Mouse (Mus musculus) stomach, embryonic 14.5 days (tissue): ENCODE measurements at regions not wholly inside any gene's neighbourhood (a gene's known extent, or its start where the extent isn't known, plus 50 kb on each side); places are given as distances from the start of the nearest gene placed in this dataset.

Source experiments
- ATAC-seq: fragments of 200-750 bp; cut with Nextera tagmentation; 2 replicates; pipeline ENCODE4 v1.8.0; 2017; ENCODE audit warnings: low read depth, moderate TSS enrichment; ENCODE audit not compliant: insufficient number of reproducible peaks, insufficient read depth, low FRiP score
- H3K27ac ChIP-seq: fragments of 300-500 bp; sonication (generic); 2 replicates; pipeline ENCODE4 v1.5.1; 2014; ENCODE audit warnings: mild to moderate bottlenecking, low read length, moderate library complexity, mixed read lengths
- H3K27me3 ChIP-seq: fragments of 300-500 bp; sonication (generic); 2 replicates; pipeline ENCODE4 v1.6.1; 2014; ENCODE audit warnings: low read length, control low read depth, mixed read lengths; ENCODE audit not compliant: control insufficient read depth, insufficient read depth
- H3K36me3 ChIP-seq: fragments of 300-500 bp; sonication (generic); 2 replicates; pipeline ENCODE4 v1.6.1; 2014; ENCODE audit warnings: mild to moderate bottlenecking, control low read depth, low read length, moderate library complexity, mixed read lengths; ENCODE audit not compliant: control insufficient read depth, insufficient read depth
- H3K4me1 ChIP-seq: fragments of 300-500 bp; sonication (generic); 2 replicates; pipeline ENCODE4 v1.6.1; 2014; ENCODE audit warnings: low read length, control low read depth, mixed read lengths; ENCODE audit not compliant: control insufficient read depth, insufficient read depth
- H3K4me2 ChIP-seq: fragments of 300-500 bp; sonication (generic); replicated peaks from 2 replicates; pipeline ENCODE4 v1.6.1; 2014; ENCODE audit warnings: low read depth, low read length, control low read depth
- H3K4me3 ChIP-seq: fragments of 300-500 bp; sonication (generic); 2 replicates; pipeline ENCODE4 v1.5.1; 2014; ENCODE audit warnings: low read depth, low read length, control low read depth
- H3K9ac ChIP-seq: fragments of 300-500 bp; sonication (generic); replicated peaks from 2 replicates; pipeline ENCODE4 v1.6.1; 2014; ENCODE audit warnings: low read depth, mild to moderate bottlenecking, control low read depth, low read length, moderate library complexity, mixed read lengths
- H3K9me3 ChIP-seq: fragments of 300-500 bp; sonication (generic); 2 replicates; pipeline ENCODE4 v1.6.1; 2016; ENCODE audit warnings: low read depth, low read length, control low read depth; ENCODE audit not compliant: control insufficient read depth
- WGBS: fragments of 180-500 bp; shearing (Covaris S2); extraction: QIAGEN DNeasy Blood & Tissue Kit; methylation state at CpG from one replicate; pipeline ENCODE4 v1.1.7; 2014; 5-methylcytosine and 5-hydroxymethylcytosine counted together

DNA sequence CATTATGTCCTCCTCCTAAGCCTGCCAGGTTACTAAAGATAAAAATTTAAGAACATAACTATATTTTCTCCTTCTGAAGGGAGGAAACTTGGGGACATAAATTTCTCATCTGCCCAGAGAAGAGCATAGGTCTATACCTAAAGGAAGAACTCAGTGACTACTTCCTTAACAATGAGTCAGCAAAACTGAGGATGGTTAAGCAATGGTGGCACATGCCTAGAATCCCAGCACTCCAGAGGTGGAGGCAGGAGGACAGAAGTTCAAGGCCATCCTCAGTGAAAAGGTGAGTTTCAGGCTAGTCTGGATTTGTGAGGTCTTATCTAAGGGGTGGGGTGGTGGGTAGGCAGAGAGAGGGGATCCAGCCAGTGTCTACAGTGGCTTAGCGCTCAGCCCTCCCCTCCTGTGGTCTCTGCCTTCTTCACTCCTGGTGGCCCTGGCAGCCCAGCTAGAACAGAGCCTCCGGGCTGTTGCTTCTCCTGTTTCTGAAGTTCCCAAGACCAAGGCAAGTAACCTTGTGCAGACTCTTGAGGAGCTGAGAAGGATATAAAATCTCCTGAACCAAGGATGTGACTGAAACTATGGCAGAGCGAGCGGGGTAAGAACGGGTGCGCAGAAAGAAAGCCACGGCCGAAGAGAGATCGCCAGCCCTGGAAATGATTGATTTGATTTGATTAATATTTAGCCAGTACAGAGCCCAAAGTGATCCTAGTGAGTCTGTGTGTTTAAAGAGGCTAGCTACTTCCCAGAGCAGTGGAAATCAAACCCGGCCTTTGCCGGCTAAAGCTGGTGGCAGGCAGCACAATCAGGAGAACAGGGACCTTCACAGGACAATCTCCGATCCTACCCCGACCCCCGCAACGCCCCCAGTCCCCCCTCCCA is 164.6 kb upstream of the Sox2 start:
- Histone ChIP-seq H3K9me3 (no peaks in the 10 kb centered on the region), H3K27ac (no peak overlapping the region), H3K4me2 (0 out of 2 replicates have a peak overlapping the region, but pooled peaks have one; percentile 7), H3K9ac (no peak overlapping the region), H3K36me3 (no peaks in the 10 kb centered on the region), H3K27me3 (no peaks in the 10 kb centered on the region), H3K4me1 (no peaks in the 10 kb centered on the region), H3K4me3 (no peak overlapping the region)
- 33% methylated on average over 15 of the region's 15 CpGs for WGBS
- ATAC-seq = 0 out of 2 replicates have a peak, but pooled peaks have one; percentile 23

DNA sequence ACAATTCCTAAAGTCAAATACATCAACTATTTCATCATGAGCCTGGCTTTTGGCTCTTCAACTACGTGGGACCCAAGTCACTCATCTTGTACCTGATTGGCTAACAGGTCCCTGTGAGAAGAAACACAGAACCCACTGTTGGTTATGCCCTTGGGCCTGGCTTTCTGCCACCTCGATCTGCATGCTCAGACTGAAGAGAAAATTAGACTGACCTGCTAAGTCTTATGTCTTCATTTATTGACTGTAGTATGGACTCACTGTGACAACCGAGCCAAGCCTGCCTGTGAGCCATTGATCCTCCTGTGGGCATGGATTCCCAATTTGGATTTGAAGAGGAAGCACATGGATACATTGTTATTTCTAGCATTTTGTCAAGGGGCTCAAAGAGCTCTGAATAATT is 166.3 kb upstream of the Sox2 start:
- Histone ChIP-seq H3K36me3 (no peaks in the 10 kb centered on the region), H3K4me2 (no peak overlapping the region), H3K4me3 (no peak overlapping the region), H3K4me1 (no peaks in the 10 kb centered on the region), H3K9ac (no peak overlapping the region), H3K9me3 (no peaks in the 10 kb centered on the region), H3K27me3 (no peaks in the 10 kb centered on the region), H3K27ac (no peak overlapping the region)
- ATAC-seq = no peak
- 71% methylated on average over 3 of the region's 3 CpGs for whole genome bisulfite sequencing

DNA sequence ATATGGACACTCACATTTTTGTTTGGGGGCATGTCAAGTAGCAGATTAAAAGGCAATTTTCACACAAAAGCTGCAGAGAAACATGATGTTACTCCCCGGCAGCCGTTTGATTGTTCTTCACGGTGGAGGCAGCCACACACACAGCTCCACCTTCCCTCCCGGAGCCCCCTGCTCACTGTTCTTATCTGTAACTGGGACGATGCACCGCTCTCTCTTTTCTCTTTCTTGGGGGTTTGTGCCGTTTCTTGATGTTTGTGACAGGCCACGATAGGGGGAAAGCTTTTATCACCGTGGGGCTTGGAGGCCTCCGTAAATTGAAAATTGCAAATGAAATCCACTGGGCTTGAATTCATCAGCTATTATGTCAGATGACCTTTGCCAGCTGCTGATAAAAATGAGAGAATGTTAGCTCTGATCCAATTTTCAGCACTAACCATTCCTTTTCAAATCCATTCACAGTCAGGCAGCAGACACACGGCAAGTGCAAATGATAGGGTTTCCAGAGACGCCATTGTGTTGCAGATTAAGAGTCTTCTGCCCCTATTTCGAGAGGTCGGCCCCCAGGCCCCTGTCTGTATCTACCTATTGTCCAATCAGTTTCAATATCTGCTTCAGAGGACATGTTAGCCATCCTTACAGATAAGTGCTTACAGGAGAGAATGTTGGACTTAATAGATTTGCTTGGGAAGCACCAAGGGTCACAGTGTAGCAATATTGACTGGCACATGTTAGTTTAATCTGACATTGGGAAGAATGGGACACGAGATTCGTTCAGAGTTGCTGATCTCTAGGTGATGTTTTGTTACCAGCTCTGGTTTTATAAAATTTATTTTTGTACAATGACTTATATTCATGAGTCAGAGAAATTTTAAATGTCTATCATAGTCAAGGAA is 168.1 kb upstream of the Sox2 start:
- Histone ChIP-seq H3K4me2 (no peak overlapping the region), H3K9ac (no peak overlapping the region), H3K27ac (no peak overlapping the region), H3K4me1 (no peaks in the 10 kb centered on the region), H3K9me3 (no peaks in the 10 kb centered on the region), H3K36me3 (no peaks in the 10 kb centered on the region), H3K27me3 (no peaks in the 10 kb centered on the region), H3K4me3 (no peak overlapping the region)
- no peak for ATAC-seq
- 47% methylated on average over 16 of the region's 16 CpGs for WGBS

DNA sequence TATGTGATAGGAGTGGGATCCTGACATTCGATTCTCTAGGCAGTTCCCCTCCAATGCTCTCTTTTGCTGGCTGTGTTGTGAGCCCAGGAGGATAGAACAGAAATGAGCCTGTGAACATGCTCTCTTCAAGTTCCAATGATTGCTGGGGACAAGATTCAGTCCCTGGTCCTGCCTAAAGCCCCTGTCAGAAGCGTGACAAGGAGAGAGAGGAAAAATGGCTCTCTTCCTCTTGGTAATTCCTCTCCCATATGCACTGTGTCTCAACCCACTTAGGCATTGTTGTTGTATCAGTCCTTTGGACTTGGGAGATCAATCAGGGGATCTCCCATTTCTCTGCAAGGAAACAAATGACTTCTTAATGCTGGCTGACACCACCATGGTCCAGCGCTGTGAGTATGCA is 168.9 kb upstream of the Sox2 start:
- Histone ChIP-seq H3K27ac (no peak overlapping the region), H3K4me2 (no peak overlapping the region), H3K36me3 (no peaks in the 10 kb centered on the region), H3K9ac (no peak overlapping the region), H3K4me1 (no peaks in the 10 kb centered on the region), H3K27me3 (no peaks in the 10 kb centered on the region), H3K9me3 (no peaks in the 10 kb centered on the region), H3K4me3 (no peak overlapping the region)
- ATAC-seq = no peak
- WGBS = 53% methylated on average over 3 of the region's 3 CpGs

DNA sequence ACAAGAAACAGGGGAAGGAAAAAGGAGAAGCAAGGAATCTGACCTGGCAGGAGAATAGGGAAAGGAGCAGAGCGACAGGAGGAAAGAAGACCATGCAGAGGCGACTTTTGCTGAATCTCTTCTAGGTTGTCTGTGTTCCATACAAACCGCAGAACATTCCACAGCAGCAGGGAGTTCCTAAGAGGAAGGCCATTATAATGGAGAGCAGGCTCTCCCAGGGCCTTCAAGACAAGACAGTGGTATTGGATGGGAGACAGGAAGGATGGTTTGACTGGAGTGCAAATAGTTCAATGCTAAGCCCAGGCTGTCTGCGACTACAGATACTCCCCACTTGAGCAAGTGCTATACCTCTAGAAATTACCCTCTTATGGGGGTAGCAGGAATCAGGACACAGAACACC is 176.1 kb upstream of the Sox2 start:
- H3K4me2 ChIP-seq = no peak overlapping the region
- H3K27ac ChIP-seq = no peak overlapping the region
- no peaks in the 10 kb centered on the region for H3K4me1 ChIP-seq
- H3K27me3 ChIP-seq = no peaks in the 10 kb centered on the region
- no peaks in the 10 kb centered on the region for H3K9me3 ChIP-seq
- WGBS = 62% methylated on average over 4 of the region's 4 CpGs
- no peak for ATAC-seq
- H3K4me3 ChIP-seq = no peak overlapping the region
- no peak overlapping the region for H3K9ac ChIP-seq
- H3K36me3 ChIP-seq = no peaks in the 10 kb centered on the region

DNA sequence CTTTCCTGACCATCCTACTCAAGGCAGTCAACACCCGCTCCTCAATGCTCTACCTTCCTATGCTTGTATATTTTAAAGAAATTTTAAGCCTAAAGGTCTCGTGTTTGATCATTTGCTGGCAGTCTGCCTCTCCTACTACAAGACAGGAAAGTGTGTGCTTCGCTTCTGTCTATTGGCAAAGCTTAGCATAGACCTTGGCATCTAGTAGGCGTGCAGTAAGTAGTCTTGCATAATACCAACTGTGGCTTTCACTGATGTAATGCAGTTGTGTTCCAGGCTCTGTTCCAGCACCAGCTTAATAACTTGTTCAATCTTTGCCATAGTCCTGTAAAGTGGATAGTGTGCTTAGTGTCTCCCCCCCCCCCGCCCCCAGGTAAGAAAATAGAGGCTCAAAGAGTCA is 179.5 kb upstream of the Sox2 start:
- no peaks in the 10 kb centered on the region for H3K4me1 ChIP-seq
- H3K36me3 ChIP-seq = no peaks in the 10 kb centered on the region
- H3K27ac ChIP-seq = no peak overlapping the region
- ATAC-seq = no peak
- no peak overlapping the region for H3K9ac ChIP-seq
- H3K4me2 ChIP-seq = no peak overlapping the region
- 81% methylated on average over 5 of the region's 5 CpGs for WGBS
- H3K27me3 ChIP-seq = no peaks in the 10 kb centered on the region
- no peak overlapping the region for H3K4me3 ChIP-seq
- no peaks in the 10 kb centered on the region for H3K9me3 ChIP-seq

DNA sequence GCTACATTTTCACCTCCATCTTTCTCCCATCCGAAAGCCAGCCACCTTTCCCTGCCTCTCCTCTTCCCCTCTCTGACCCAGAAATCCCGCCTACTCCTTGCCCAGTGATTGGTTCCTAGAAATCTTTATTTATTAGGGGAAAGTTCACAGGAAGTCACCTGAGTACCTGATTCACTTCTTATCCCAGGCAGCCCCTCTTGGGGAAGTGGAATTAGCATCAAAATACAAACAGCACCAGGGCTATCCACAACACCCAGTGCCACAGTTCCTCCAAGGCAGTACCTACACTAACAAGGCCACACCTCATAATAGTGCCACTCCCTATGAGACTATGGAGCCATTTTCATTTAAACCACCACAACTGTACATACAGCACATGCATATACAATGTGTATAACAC is 180.3 kb upstream of the Sox2 start:
- Histone ChIP-seq H3K4me1 (no peaks in the 10 kb centered on the region), H3K36me3 (no peaks in the 10 kb centered on the region), H3K9me3 (no peaks in the 10 kb centered on the region), H3K27me3 (no peaks in the 10 kb centered on the region), H3K27ac (no peak overlapping the region), H3K4me2 (no peak overlapping the region), H3K9ac (no peak overlapping the region), H3K4me3 (no peak overlapping the region)
- 75% methylated on average over 2 of the region's 2 CpGs for WGBS
- no peak for ATAC-seq

DNA sequence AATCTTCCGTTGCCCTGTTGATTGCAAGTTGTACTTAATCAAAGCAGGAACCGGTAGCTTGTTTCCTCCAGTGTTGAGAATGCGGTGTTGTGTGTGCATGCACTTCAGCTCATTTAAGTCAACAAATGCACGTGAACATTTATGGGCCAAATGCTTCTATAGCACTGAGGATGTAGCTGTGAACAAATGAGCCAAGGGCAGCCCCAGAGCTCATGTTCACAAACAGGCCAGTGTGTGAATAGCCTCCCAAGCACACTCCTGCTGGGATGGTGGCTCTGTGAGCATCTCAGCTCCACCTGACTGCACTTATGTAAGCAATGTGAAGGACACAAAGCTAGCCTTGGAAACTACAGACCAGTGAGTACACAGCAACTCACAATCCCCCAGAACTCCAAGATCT is 183.9 kb upstream of the Sox2 start:
- Histone ChIP-seq H3K27ac (no peak overlapping the region), H3K4me3 (no peak overlapping the region), H3K36me3 (no peaks in the 10 kb centered on the region), H3K9ac (no peak overlapping the region), H3K9me3 (no peaks in the 10 kb centered on the region), H3K4me2 (no peak overlapping the region), H3K4me1 (no peaks in the 10 kb centered on the region), H3K27me3 (no peaks in the 10 kb centered on the region)
- WGBS = 57% methylated on average over 4 of the region's 4 CpGs
- ATAC-seq = no peak
